Mouse (Mus musculus) embryo, embryonic 10.5 days (tissue): ENCODE measurements at regions not wholly inside any gene's neighbourhood (a gene's known extent, or its start where the extent isn't known, plus 50 kb on each side); places are given as distances from the start of the nearest gene placed in this dataset.

Experiments
- DNase-seq: peaks from one replicate; pipeline ENCODE4 v3.0.0-alpha.2; 2015; ENCODE audit warnings: low spot score

- DNase-seq = no peak
Observed at GRCm38 (mm10) chr1:100878065-100878464, 1105.5 kb downstream of the Cntnap5b start.

GRCm38 (mm10) chr1:100887336-100887735, 1114.8 kb downstream of the Cntnap5b start:
- DNase-seq = peak; percentile 1

DNA sequence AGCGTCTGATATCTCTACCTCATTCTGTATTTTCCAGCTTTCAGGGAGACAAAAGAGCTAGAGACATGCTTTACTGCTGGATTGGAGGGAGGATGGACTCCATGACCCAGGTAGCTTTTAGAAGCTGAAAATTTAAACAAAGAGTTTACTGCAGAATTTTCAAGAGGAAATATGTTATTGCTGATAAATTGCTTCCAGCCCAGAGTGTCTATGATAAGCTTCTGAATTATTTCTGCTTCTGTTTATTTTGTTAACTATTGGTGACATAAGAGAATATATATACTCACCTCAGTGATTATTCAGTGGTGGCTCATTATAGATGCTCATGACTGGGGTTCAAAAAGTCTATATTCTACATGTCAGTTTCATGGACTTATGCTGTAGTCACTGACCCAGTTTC, 1115.8 kb downstream of the Cntnap5b start:
- no peak for DNase-seq

- no peak for DNase-seq
Observed at GRCm38 (mm10) chr1:100922833-100923232, 1150.3 kb downstream of the Cntnap5b start.

DNA sequence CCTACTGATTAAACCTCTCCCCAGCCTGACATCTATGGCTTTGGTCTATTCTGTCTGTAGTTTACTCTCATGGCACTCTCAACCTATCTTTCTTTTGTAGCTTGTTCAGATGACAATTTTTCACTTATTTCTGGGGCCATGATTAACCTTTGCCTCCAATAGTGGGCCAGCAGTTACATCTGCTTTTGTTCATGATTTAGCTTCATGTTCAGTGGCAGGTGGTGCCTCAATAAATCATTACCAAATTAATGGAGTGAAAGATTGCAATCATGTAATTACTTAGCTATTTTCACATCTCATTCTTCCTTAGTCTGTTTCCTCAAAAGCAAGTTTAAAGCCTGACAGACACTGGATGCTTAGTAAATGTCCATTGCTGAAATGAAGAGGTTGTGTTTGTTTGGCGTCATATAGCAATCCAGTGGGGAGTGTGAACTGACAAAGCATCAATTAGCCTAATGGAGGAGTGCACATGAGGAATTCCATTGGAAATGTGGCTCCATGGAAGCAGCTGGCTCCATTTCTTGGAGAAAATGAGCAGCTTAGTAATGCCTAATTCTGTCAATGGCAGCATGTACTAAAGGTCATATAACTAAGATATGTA, 1155.7 kb downstream of the Cntnap5b start:
- peak; percentile 4 for DNase-seq

- no peak for DNase-seq
Observed at GRCm38 (mm10) chr1:100967254-100967653, 1194.7 kb downstream of the Cntnap5b start.

GRCm38 (mm10) chr1:100971361-100971760, 1198.8 kb downstream of the Cntnap5b start:
- DNase-seq = no peak

- no peak for DNase-seq
Observed at GRCm38 (mm10) chr1:100972303-100972702, 1199.7 kb downstream of the Cntnap5b start.

- DNase-seq = no peak
Observed at GRCm38 (mm10) chr1:100973713-100974112, 1201.1 kb downstream of the Cntnap5b start.
